Mouse (Mus musculus) G1E (cell line): ENCODE results near the gene Zhx3. TPM values are rescaled to one million over a fixed set of nuclear protein-coding genes. Genes with fewer than 3 reads are reported as not detected.
A peak's percentile ranks its signal among the peaks of the same experiment; 100 is the strongest.

Experiments used
- ATAC-seq: 2 replicates; pipeline ENCODE4 v1.8.0; 2016; ENCODE audit warnings: mild to moderate bottlenecking; ENCODE audit not compliant: insufficient number of reproducible peaks, poor library complexity, low FRiP score, severe bottlenecking; ENCODE audit errors: extremely low read depth
- DNase-seq: peaks from one replicate; pipeline ENCODE4 v3.0.0; 2012; ENCODE audit warnings: low spot score
- H3K27me3 ChIP-seq: 2 replicates; pipeline ENCODE4 v1.6.1; 2012; ENCODE audit warnings: mild to moderate bottlenecking, low read length, inconsistent platforms; ENCODE audit not compliant: insufficient read depth
- H3K36me3 ChIP-seq: replicated peaks from 2 replicates; pipeline ENCODE3; 2012; ENCODE audit warnings: mild to moderate bottlenecking, inconsistent platforms
- H3K4me1 ChIP-seq: 2 replicates; pipeline ENCODE4 v1.6.1; 2012; ENCODE audit warnings: low read depth, low read length, inconsistent platforms, mixed read lengths; ENCODE audit not compliant: insufficient read depth
- H3K4me3 ChIP-seq: 2 replicates; pipeline ENCODE4 v1.5.1; 2012; ENCODE audit warnings: low read depth, mild to moderate bottlenecking, inconsistent platforms, low read length, moderate library complexity, mixed read lengths
- H3K9me3 ChIP-seq: replicated peaks from 2 replicates; pipeline ENCODE4 v1.6.1; 2012; ENCODE audit warnings: inconsistent platforms
- CTCF ChIP-seq: IDR thresholded peaks from 2 replicates; pipeline ENCODE4 v1.5.1; 2012; ENCODE audit warnings: low read depth, low read length, inconsistent platforms, mixed read lengths
- GATA1 ChIP-seq: IDR thresholded peaks from 2 replicates; pipeline ENCODE4 v1.6.1; 2012; ENCODE audit warnings: borderline replicate concordance, low read length, inconsistent platforms, mixed read lengths
- GATA2 ChIP-seq: IDR thresholded peaks from 2 replicates; pipeline ENCODE4 v1.6.1; 2012; ENCODE audit warnings: low read depth, low read length, inconsistent platforms, borderline replicate concordance
- POLR2AphosphoS5 ChIP-seq: IDR thresholded peaks from 2 replicates; pipeline ENCODE4 v1.6.1; 2012; ENCODE audit warnings: low read depth, low read length, inconsistent platforms; ENCODE audit not compliant: insufficient replicate concordance
- TAL1 ChIP-seq: conservative IDR thresholded peaks from 2 replicates; pipeline ENCODE4 v1.6.1; 2012; ENCODE audit warnings: low read depth, low read length, inconsistent platforms, mixed read lengths
- polyA plus RNA-seq: library from polyadenylated mRNA; stranded (reverse); fragments of >175 nt; gene quantifications from 2 replicates; pipeline ENCODE4 v1.2.3, GENCODE M21; 2012
- total RNA-seq, 2 experiments: library from RNA; stranded (forward) in 1 of 2; stranded (reverse) in 1 of 2; fragments of 200-1000 nt in 1 of 2; fragments of >200 nt in 1 of 2; fragmentation: Nextera tagmentation in 1 of 2; gene quantifications; 2 replicates each; pipeline ENCODE4 v1.2.3; 2014 to 2017

The Zhx3 gene
- total RNA-seq (2014; fragmentation: Nextera tagmentation) (8.4 and 12.2 TPM in 2 replicates), total RNA-seq (2017) (6.7 and 8.2 TPM in 2 replicates), polyA plus RNA-seq (1.6 and 1.7 TPM in 2 replicates)

- peak; percentile 92 for DNase-seq
- H3K4me1 ChIP-seq, result peaks cover 21% of the 10 kb centered on the region
- H3K4me3 ChIP-seq, result peak within 1 kb of the TSS; percentile 78
- no peaks in the 10 kb centered on the region for H3K36me3 ChIP-seq
- peak; percentile 75 for ATAC-seq
- TF ChIP-seq CTCF, result no peak
- TF ChIP-seq GATA2, result no peak
- TF ChIP-seq GATA1, result no peak
- TF ChIP-seq TAL1, result no peak
- TF ChIP-seq POLR2AphosphoS5, result no peak
- no peaks in the 10 kb centered on the region for H3K9me3 ChIP-seq
- H3K27me3 ChIP-seq, result peaks cover 6% of the 10 kb centered on the region; the same call in 1 of the 2 replicates
Observed at GRCm38 (mm10) chr2:160872890-160873382, at the start of gene Zhx3. Zhx3 (minus strand) TSS chr2:160872998.

GRCm38 (mm10) chr2:160921285-160921684 is 48.5 kb upstream of the Zhx3 start:
- no peak for TF ChIP-seq GATA1
- no peak for TF ChIP-seq CTCF
- TF ChIP-seq TAL1, result no peak
- TF ChIP-seq GATA2, result no peak
- no peak for TF ChIP-seq POLR2AphosphoS5
- ATAC-seq (no peak), DNase-seq (no peak)
- no peaks in the 10 kb centered on the region for H3K36me3 ChIP-seq
- H3K4me1 ChIP-seq, result no peaks in the 10 kb centered on the region
- H3K27me3 ChIP-seq, result no peaks in the 10 kb centered on the region
- H3K4me3 ChIP-seq, result no peak overlapping the region
- no peaks in the 10 kb centered on the region for H3K9me3 ChIP-seq

GRCm38 (mm10) chr2:160918930-160919215 is 46.1 kb upstream of the Zhx3 start:
- DNase-seq (no peak), ATAC-seq (no peak)
- no peaks in the 10 kb centered on the region for H3K36me3 ChIP-seq
- H3K4me3 ChIP-seq, result no peak overlapping the region
- H3K9me3 ChIP-seq, result no peaks in the 10 kb centered on the region
- TF ChIP-seq GATA1 (no peak), CTCF (no peak), GATA2 (no peak), TAL1 (no peak), POLR2AphosphoS5 (no peak)
- H3K27me3 ChIP-seq, result no peaks in the 10 kb centered on the region
- no peaks in the 10 kb centered on the region for H3K4me1 ChIP-seq

GRCm38 (mm10) chr2:160918154-160918929 is 45.5 kb upstream of the Zhx3 start:
- Histone ChIP-seq H3K4me3 (no peak overlapping the region), H3K36me3 (no peaks in the 10 kb centered on the region), H3K27me3 (no peaks in the 10 kb centered on the region), H3K9me3 (no peaks in the 10 kb centered on the region), H3K4me1 (no peaks in the 10 kb centered on the region)
- no peak for DNase-seq
- TF ChIP-seq GATA2 (no peak), GATA1 (no peak)
- no peak for ATAC-seq

GRCm38 (mm10) chr2:160917313-160917712 is 44.5 kb upstream of the Zhx3 start:
- ATAC-seq (no peak), DNase-seq (no peak)
- H3K4me3 ChIP-seq, result no peak overlapping the region
- TF ChIP-seq CTCF (no peak), GATA1 (no peak)
- H3K36me3 ChIP-seq, result no peaks in the 10 kb centered on the region
- no peaks in the 10 kb centered on the region for H3K4me1 ChIP-seq
- H3K27me3 ChIP-seq, result no peaks in the 10 kb centered on the region
- peaks cover 4% of the 10 kb centered on the region for H3K9me3 ChIP-seq

- Histone ChIP-seq H3K27me3 (no peaks in the 10 kb centered on the region), H3K4me3 (no peak overlapping the region), H3K4me1 (no peaks in the 10 kb centered on the region), H3K9me3 (peaks cover 10% of the 10 kb centered on the region), H3K36me3 (no peaks in the 10 kb centered on the region)
- ATAC-seq (no peak), DNase-seq (no peak)
- no peak for TF ChIP-seq GATA1
- no peak for TF ChIP-seq POLR2AphosphoS5
- TF ChIP-seq GATA2, result no peak
- TF ChIP-seq CTCF, result no peak
- TF ChIP-seq TAL1, result no peak
Observed at GRCm38 (mm10) chr2:160916714-160917113, 43.9 kb upstream of the Zhx3 start.

GRCm38 (mm10) chr2:160915821-160916610 is 43.2 kb upstream of the Zhx3 start:
- ATAC-seq (no peak; the same call in 1 of the 2 replicates), DNase-seq (no peak)
- H3K36me3 ChIP-seq, result no peaks in the 10 kb centered on the region
- no peaks in the 10 kb centered on the region for H3K4me1 ChIP-seq
- H3K4me3 ChIP-seq, result no peak overlapping the region
- peaks cover 14% of the 10 kb centered on the region for H3K9me3 ChIP-seq
- TF ChIP-seq POLR2AphosphoS5, result no peak
- no peaks in the 10 kb centered on the region for H3K27me3 ChIP-seq
